Mouse (Mus musculus) MEL (cell line): ENCODE data around the gene Tnpo1. TPM values are rescaled to one million over a fixed set of nuclear protein-coding genes. Genes with fewer than 3 reads are reported as not detected.
A peak's percentile ranks its signal among the peaks of the same experiment; 100 is the strongest.

Source experiments
- DNase-seq: peaks from one replicate; pipeline ENCODE4 v3.0.0; 2011; ENCODE audit warnings: low read depth, low spot score
- H3K27ac ChIP-seq: 2 replicates; pipeline ENCODE4 v1.5.1; 2012; ENCODE audit warnings: low read depth, mild to moderate bottlenecking, control low read depth, low read length, moderate library complexity; ENCODE audit not compliant: control insufficient read depth
- H3K27me3 ChIP-seq, 2 experiments: fragments of 150-350 bp in 1 of 2; sonication (generic) in 1 of 2; 2 replicates each; pipeline ENCODE4 v1.6.1; 2012; ENCODE audit warnings: low read length in 2 of 2, mild to moderate bottlenecking in 2 of 2, improper control_type of control experiment in 1 of 2, moderate library complexity in 1 of 2; ENCODE audit not compliant: insufficient read depth in 2 of 2, control insufficient read depth in 1 of 2
- H3K36me3 ChIP-seq, 2 experiments: 2 replicates each; pipeline ENCODE4 v1.6.1; 2012 to 2014; ENCODE audit warnings: low read length in 2 of 2, improper control_type of control experiment in 1 of 2, inconsistent platforms in 1 of 2, mild to moderate bottlenecking in 1 of 2; ENCODE audit not compliant: insufficient read depth in 2 of 2, control insufficient read depth in 1 of 2
- H3K4me1 ChIP-seq, 2 experiments: fragments of 150-350 bp in 1 of 2; sonication (generic) in 1 of 2; 2 replicates each; pipeline ENCODE4 v1.6.1; 2012; ENCODE audit warnings: low read length in 2 of 2, improper control_type of control experiment in 1 of 2, mild to moderate bottlenecking in 1 of 2; ENCODE audit not compliant: insufficient read depth in 2 of 2, control insufficient read depth in 1 of 2
- H3K4me3 ChIP-seq, 2 experiments: fragments of 150-350 bp in 1 of 2; sonication (generic) in 1 of 2; 2 replicates each; pipeline ENCODE4 v1.5.1; 2012; ENCODE audit warnings: low read depth in 2 of 2, low read length in 2 of 2, mild to moderate bottlenecking in 2 of 2, moderate library complexity in 2 of 2, control low read depth in 1 of 2, improper control_type of control experiment in 1 of 2; ENCODE audit not compliant: control insufficient read depth in 1 of 2, insufficient read depth in 1 of 2
- H3K79me2 ChIP-seq: 2 replicates; pipeline ENCODE4 v1.6.1; 2012; ENCODE audit warnings: mild to moderate bottlenecking, low read length, moderate library complexity; ENCODE audit not compliant: control insufficient read depth, poor library complexity, insufficient read depth
- H3K9ac ChIP-seq: 2 replicates; pipeline ENCODE4 v1.6.1; 2012; ENCODE audit warnings: low read depth, mild to moderate bottlenecking, control low read depth, low read length, moderate library complexity; ENCODE audit not compliant: control insufficient read depth, poor library complexity, severe bottlenecking
- H3K9me3 ChIP-seq: fragments of 150-350 bp; sonication (generic); replicated peaks from 2 replicates; pipeline ENCODE4 v1.6.1; 2012; ENCODE audit warnings: mild to moderate bottlenecking, low read length, improper control_type of control experiment, moderate library complexity; ENCODE audit not compliant: insufficient read depth
- CHD1 ChIP-seq: IDR thresholded peaks from 2 replicates; pipeline ENCODE4 v1.6.1; 2012; ENCODE audit warnings: low read depth, mild to moderate bottlenecking, inconsistent platforms, low read length, improper control_type of control experiment
- CTCF ChIP-seq, 3 experiments: IDR thresholded peaks in 2 of 3; conservative IDR thresholded peaks in 1 of 3; 2 replicates each; pipeline ENCODE4 v1.5.1; 2011 to 2012; ENCODE audit warnings: low read length in 3 of 3, low read depth in 2 of 3, mild to moderate bottlenecking in 2 of 3, improper control_type of control experiment in 1 of 3, inconsistent platforms in 1 of 3, mixed read lengths in 1 of 3, moderate library complexity in 1 of 3; ENCODE audit not compliant: control insufficient read depth in 1 of 3, insufficient read depth in 1 of 3, poor library complexity in 1 of 3, severe bottlenecking in 1 of 3
- ELF1 ChIP-seq: IDR thresholded peaks from 2 replicates; pipeline ENCODE4 v1.6.1; 2014; ENCODE audit warnings: low read depth, mild to moderate bottlenecking, inconsistent platforms, low read length, improper control_type of control experiment, moderate library complexity
- EP300 ChIP-seq, 2 experiments: IDR thresholded peaks; 2 replicates each; pipeline ENCODE4 v1.6.1; 2011; ENCODE audit warnings: improper control_type of control experiment in 2 of 2, low read length in 2 of 2, low read depth in 1 of 2, mild to moderate bottlenecking in 1 of 2
- ETS1 ChIP-seq: IDR thresholded peaks from 2 replicates; pipeline ENCODE4 v1.6.1; 2012; ENCODE audit warnings: low read depth, mild to moderate bottlenecking, inconsistent platforms, low read length, improper control_type of control experiment, moderate library complexity
- GABPA ChIP-seq: IDR thresholded peaks from 2 replicates; pipeline ENCODE4 v1.6.1; 2012; ENCODE audit warnings: low read depth, mild to moderate bottlenecking, inconsistent platforms, low read length, improper control_type of control experiment, moderate library complexity
- HCFC1 ChIP-seq: IDR thresholded peaks from 2 replicates; pipeline ENCODE4 v1.6.1; 2012; ENCODE audit warnings: low read depth, mild to moderate bottlenecking, inconsistent platforms, low read length, improper control_type of control experiment, moderate library complexity
- KAT2A ChIP-seq: conservative IDR thresholded peaks from 2 replicates; pipeline ENCODE4 v1.6.1; 2012; ENCODE audit warnings: low read depth, low read length, improper control_type of control experiment, inconsistent platforms
- MAX ChIP-seq: IDR thresholded peaks from 2 replicates; pipeline ENCODE4 v1.6.1; 2011; ENCODE audit warnings: low read length, improper control_type of control experiment
- MAZ ChIP-seq: IDR thresholded peaks from 2 replicates; pipeline ENCODE4 v1.6.1; 2012; ENCODE audit warnings: low read depth, mild to moderate bottlenecking, inconsistent platforms, low read length, improper control_type of control experiment
- MEF2A ChIP-seq: IDR thresholded peaks from 2 replicates; pipeline ENCODE4 v1.6.1; 2014; ENCODE audit warnings: low read depth, mild to moderate bottlenecking, inconsistent platforms, low read length, improper control_type of control experiment; ENCODE audit not compliant: poor library complexity, insufficient replicate concordance, severe bottlenecking; ENCODE audit errors: extremely low read depth
- MYB ChIP-seq: IDR thresholded peaks from 2 replicates; pipeline ENCODE4 v1.6.1; 2011; ENCODE audit warnings: mild to moderate bottlenecking, low read depth, low read length, improper control_type of control experiment
- MYC ChIP-seq: IDR thresholded peaks from 2 replicates; pipeline ENCODE4 v1.6.1; 2011; ENCODE audit warnings: low read depth, mild to moderate bottlenecking, low read length, improper control_type of control experiment, moderate library complexity
- NRF1 ChIP-seq: IDR thresholded peaks from 2 replicates; pipeline ENCODE4 v1.6.1; 2014; ENCODE audit warnings: low read depth, mild to moderate bottlenecking, inconsistent platforms, low read length, improper control_type of control experiment, moderate library complexity; ENCODE audit not compliant: poor library complexity, insufficient read depth, severe bottlenecking
- POLR2AphosphoS2 ChIP-seq: IDR thresholded peaks from 2 replicates; pipeline ENCODE4 v1.6.1; 2011; ENCODE audit warnings: low read length, improper control_type of control experiment
- POLR2AphosphoS5 ChIP-seq: IDR thresholded peaks from 2 replicates; pipeline ENCODE4 v1.6.1; 2012; ENCODE audit warnings: low read depth, borderline replicate concordance, mild to moderate bottlenecking, inconsistent platforms, low read length, moderate library complexity, mixed read lengths
- RAD21 ChIP-seq: IDR thresholded peaks from 2 replicates; pipeline ENCODE4 v1.6.1; 2011; ENCODE audit warnings: mild to moderate bottlenecking, low read depth, low read length, improper control_type of control experiment
- RCOR1 ChIP-seq: IDR thresholded peaks from 2 replicates; pipeline ENCODE4 v1.6.1; 2012; ENCODE audit warnings: low read depth, mild to moderate bottlenecking, inconsistent platforms, low read length, improper control_type of control experiment
- TCF12 ChIP-seq: IDR thresholded peaks from 2 replicates; pipeline ENCODE4 v1.6.1; 2014; ENCODE audit warnings: low read depth, mild to moderate bottlenecking, inconsistent platforms, low read length, improper control_type of control experiment, moderate library complexity
- USF2 ChIP-seq, 2 experiments: IDR thresholded peaks; 2 replicates each; pipeline ENCODE4 v1.6.1; 2011 to 2012; ENCODE audit warnings: improper control_type of control experiment in 2 of 2, low read length in 2 of 2, borderline replicate concordance in 1 of 2, inconsistent platforms in 1 of 2, low read depth in 1 of 2, mild to moderate bottlenecking in 1 of 2; ENCODE audit not compliant: insufficient read depth in 1 of 2
- ZKSCAN1 ChIP-seq: IDR thresholded peaks from 2 replicates; pipeline ENCODE4 v1.6.1; 2012; ENCODE audit warnings: low read depth, mild to moderate bottlenecking, inconsistent platforms, low read length, improper control_type of control experiment, moderate library complexity
- ZNF384 ChIP-seq: IDR thresholded peaks from 2 replicates; pipeline ENCODE4 v1.6.1; 2012; ENCODE audit warnings: low read depth, mild to moderate bottlenecking, inconsistent platforms, low read length, improper control_type of control experiment
- polyA plus RNA-seq, 2 experiments: library from polyadenylated mRNA; stranded (reverse) in 1 of 2; unstranded in 1 of 2; fragments of >175 nt in 1 of 2; fragments of >200 nt in 1 of 2; gene quantifications; 2 replicates each; pipeline versions ENCODE4 v1.2.1 to v1.2.4; 2012; ENCODE audit warnings: low replicate concordance in 2 of 2, low read depth in 1 of 2; ENCODE audit not compliant: insufficient read length in 2 of 2, insufficient read depth in 1 of 2, missing spikeins in 1 of 2
- total RNA-seq: library from RNA; depleted of rRNA; stranded (reverse); fragments of 300-350 nt; gene quantifications from 2 replicates; pipeline ENCODE4 v1.2.3, GENCODE M21; 2012

The Tnpo1 gene
- total and polyA plus RNA-seq, 3 experiments, result 48.0 to 123 (median 89.6) TPM

DNA sequence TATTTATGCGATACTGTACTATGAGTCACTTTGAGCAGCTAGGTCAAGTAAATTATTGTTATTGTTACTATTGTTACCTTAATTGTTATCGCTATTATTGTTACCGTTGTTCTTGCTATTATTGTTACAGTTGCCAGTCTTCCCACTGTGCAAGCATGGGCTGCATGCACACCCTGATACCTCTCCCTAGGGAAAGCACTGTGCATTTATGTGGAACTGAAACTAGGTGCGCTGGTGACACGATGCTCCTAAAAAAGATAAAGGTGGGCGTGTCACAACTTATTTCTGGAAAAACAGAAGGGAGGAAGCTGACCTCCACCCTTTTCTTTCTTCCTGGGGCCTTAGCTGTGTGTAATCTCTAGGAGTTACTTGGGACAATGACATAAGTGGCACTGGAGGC is 41.8 kb upstream of the Tnpo1 start:
- Histone ChIP-seq H3K36me3 (no peaks in the 10 kb centered on the region; a peak in 1 of 4 replicates), H3K27ac (no peak overlapping the region), H3K79me2 (no peaks in the 10 kb centered on the region), H3K4me1 (peaks cover 0 to 11% of the 10 kb centered on the region in 2 experiments; a peak in 1 of 4 replicates), H3K4me3 (0 out of 4 replicates have a peak overlapping the region, but pooled peaks of 1 of the 2 experiments have one; percentile 12), H3K27me3 (peaks cover 0 to 2% of the 10 kb centered on the region in 2 experiments; a peak in 1 of 4 replicates), H3K9ac (no peak overlapping the region), H3K9me3 (no peaks in the 10 kb centered on the region)
- no peak for DNase-seq
- TF ChIP-seq POLR2AphosphoS2 (no peak), POLR2AphosphoS5 (no peak), CTCF (IDR thresholded peaks at IDR 0.05 in 2 of 3, conservative IDR thresholded peaks at IDR 0.05 in 1 of 3; ENCODE audit: control insufficient read depth in 1 of 3, insufficient read depth in 1 of 3, low read depth in 2 of 3, low read length in 3 of 3, poor library complexity in 1 of 3, severe bottlenecking in 1 of 3) (no peak), RCOR1 (no peak), KAT2A (no peak), MAX (no peak), ELF1 (no peak), USF2 (IDR thresholded peaks at IDR 0.05; ENCODE audit: borderline replicate concordance in 1 of 2, insufficient read depth in 1 of 2, low read depth in 1 of 2, low read length in 2 of 2) (no peak), MYB (no peak)

DNA sequence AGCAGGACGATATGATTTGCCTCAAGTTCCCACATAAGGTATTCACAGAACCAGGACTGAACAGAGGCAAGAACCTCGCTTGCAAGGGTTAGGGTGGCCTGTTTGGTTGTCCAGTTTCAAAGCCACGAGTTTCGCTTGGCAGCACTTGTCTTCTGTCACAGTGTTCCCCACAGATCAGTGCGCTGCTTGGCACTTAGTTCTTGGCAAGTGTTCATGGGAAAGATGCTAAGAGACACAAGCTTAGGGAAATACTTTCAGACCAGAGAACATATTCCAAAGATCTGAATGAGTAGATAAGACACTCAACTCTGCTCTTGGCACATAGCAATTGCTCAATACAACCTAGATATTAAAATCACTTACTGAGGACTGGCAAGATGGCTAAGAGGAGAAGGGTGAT is 40.4 kb upstream of the Tnpo1 start:
- Histone ChIP-seq H3K9me3 (no peaks in the 10 kb centered on the region), H3K36me3 (no peaks in the 10 kb centered on the region; a peak in 1 of 4 replicates), H3K9ac (no peak overlapping the region), H3K27me3 (peaks cover 0 to 2% of the 10 kb centered on the region in 2 experiments; a peak in 1 of 4 replicates), H3K4me3 (no peak overlapping the region), H3K79me2 (no peaks in the 10 kb centered on the region), H3K27ac (no peak overlapping the region), H3K4me1 (peaks cover 0 to 11% of the 10 kb centered on the region in 2 experiments; a peak in 1 of 4 replicates)
- TF ChIP-seq CTCF (IDR thresholded peaks at IDR 0.05 in 2 of 3, conservative IDR thresholded peaks at IDR 0.05 in 1 of 3; ENCODE audit: control insufficient read depth in 1 of 3, insufficient read depth in 1 of 3, low read depth in 2 of 3, low read length in 3 of 3, poor library complexity in 1 of 3, severe bottlenecking in 1 of 3), result no peak
- no peak for TF ChIP-seq ETS1
- no peak for TF ChIP-seq KAT2A
- no peak for TF ChIP-seq CHD1
- TF ChIP-seq ZNF384, result no peak
- no peak for TF ChIP-seq MAZ
- TF ChIP-seq MEF2A, result no peak
- TF ChIP-seq MYC, result no peak
- no peak for TF ChIP-seq RAD21
- TF ChIP-seq TCF12, result no peak
- no peak for TF ChIP-seq HCFC1
- no peak for TF ChIP-seq GABPA
- TF ChIP-seq ZKSCAN1, result no peak
- TF ChIP-seq EP300 (IDR thresholded peaks at IDR 0.05; ENCODE audit: low read depth in 1 of 2, low read length in 2 of 2), result no peak
- no peak for TF ChIP-seq NRF1
- DNase-seq, result no peak
